Mouse (Mus musculus) cortical plate, adult 2 months (tissue): ENCODE measurements around the gene Nrxn3. TPM values are rescaled to one million over a fixed set of nuclear protein-coding genes. Genes with fewer than 3 reads are reported as not detected.

ENCODE experiments used
- H3K27ac ChIP-seq: fragments of 200-500 bp; 2 replicates; pipeline ENCODE4 v1.5.1; 2012; ENCODE audit warnings: low read length, control low read depth, inconsistent platforms; ENCODE audit not compliant: insufficient read depth
- H3K4me1 ChIP-seq: fragments of 200-500 bp; 2 replicates; pipeline ENCODE4 v1.6.1; 2011; ENCODE audit warnings: low read length; ENCODE audit not compliant: control insufficient read depth, insufficient read depth
- H3K4me3 ChIP-seq: fragments of 200-500 bp; 2 replicates; pipeline ENCODE4 v1.5.1; 2011; ENCODE audit warnings: mild to moderate bottlenecking, low read length, control low read depth; ENCODE audit not compliant: insufficient read depth
- CTCF ChIP-seq: fragments of 200-500 bp; IDR thresholded peaks from 2 replicates; pipeline ENCODE4 v1.5.1; 2011; ENCODE audit warnings: mild to moderate bottlenecking, control low read depth, low read length; ENCODE audit not compliant: insufficient read depth; ENCODE audit errors: extremely low read depth
- POLR2A ChIP-seq: fragments of 200-500 bp; IDR thresholded peaks from 2 replicates; pipeline ENCODE4 v1.6.1; 2011; ENCODE audit warnings: mild to moderate bottlenecking, low read length, control low read depth; ENCODE audit not compliant: insufficient read depth; ENCODE audit errors: extremely low read depth
- polyA plus RNA-seq: library from polyadenylated mRNA; depleted of rRNA; stranded (reverse); fragments of >200 nt; gene quantifications from 2 replicates; pipeline ENCODE4 v1.2.3, GENCODE M21; 2012

Gene Nrxn3
- polyA plus RNA-seq, 1 experiment: 70.2 TPM

- H3K4me3 ChIP-seq: no peak overlapping the region
- TF ChIP-seq CTCF (no peak), POLR2A (no peak)
- no peak overlapping the region for H3K27ac ChIP-seq
- peaks cover 4% of the 10 kb centered on the region for H3K4me1 ChIP-seq
Measured at GRCm38 (mm10) chr12:88900728-88901080, 178.0 kb downstream of the Nrxn3 start.

DNA sequence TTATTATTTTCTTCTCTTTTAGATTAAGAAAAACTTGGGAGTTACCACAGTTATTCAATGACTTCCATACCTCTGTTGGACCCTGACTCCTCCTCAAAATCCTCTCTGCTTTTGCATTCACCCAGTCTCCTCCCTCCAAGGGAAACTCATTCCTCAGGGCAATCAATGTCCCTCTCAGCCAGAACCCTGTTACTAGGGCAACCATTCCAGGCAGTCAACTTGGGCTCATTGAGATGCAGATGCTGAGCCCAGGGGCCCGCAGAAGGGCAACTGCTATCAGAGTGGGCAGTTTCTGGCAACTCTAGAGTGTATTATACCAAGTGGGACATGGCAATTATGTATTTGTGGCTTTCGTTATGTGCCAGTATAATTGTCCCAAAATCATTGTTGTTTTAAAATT, 188.1 kb downstream of the Nrxn3 start:
- Histone ChIP-seq H3K27ac (no peak overlapping the region), H3K4me1 (peaks cover 3% of the 10 kb centered on the region; the same call in 1 of the 2 replicates), H3K4me3 (no peak overlapping the region)
- TF ChIP-seq POLR2A: no peak

DNA sequence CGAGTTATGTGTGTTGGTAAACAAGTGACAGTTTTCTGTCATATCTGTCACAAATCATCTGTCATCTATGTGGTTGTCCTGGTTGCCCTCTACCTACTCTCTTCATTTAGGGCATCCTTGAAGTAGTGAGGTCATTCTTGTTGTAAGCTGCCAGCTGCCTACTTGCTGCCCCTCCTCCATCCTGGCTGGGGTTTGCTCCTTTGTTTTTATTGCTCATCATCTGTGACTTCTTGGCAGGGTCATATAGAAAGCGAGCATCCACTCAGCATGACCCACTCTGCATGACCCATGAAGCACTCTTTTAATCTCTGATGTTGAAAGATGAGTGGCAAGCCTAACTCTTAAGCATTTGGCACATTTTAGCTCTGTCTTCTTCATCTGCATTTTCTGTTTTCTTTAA, 194.1 kb downstream of the Nrxn3 start:
- peaks cover 2% of the 10 kb centered on the region; the same call in 1 of the 2 replicates for H3K4me1 ChIP-seq
- no peak overlapping the region for H3K4me3 ChIP-seq
- no peak for TF ChIP-seq POLR2A
- no peak for TF ChIP-seq CTCF
- no peak overlapping the region for H3K27ac ChIP-seq

- H3K4me3 ChIP-seq: no peak overlapping the region
- no peak overlapping the region for H3K27ac ChIP-seq
- TF ChIP-seq CTCF (no peak), POLR2A (no peak)
- no peaks in the 10 kb centered on the region; the same call in 1 of the 2 replicates for H3K4me1 ChIP-seq
Measured at GRCm38 (mm10) chr12:88924896-88925295, 202.2 kb downstream of the Nrxn3 start.

DNA sequence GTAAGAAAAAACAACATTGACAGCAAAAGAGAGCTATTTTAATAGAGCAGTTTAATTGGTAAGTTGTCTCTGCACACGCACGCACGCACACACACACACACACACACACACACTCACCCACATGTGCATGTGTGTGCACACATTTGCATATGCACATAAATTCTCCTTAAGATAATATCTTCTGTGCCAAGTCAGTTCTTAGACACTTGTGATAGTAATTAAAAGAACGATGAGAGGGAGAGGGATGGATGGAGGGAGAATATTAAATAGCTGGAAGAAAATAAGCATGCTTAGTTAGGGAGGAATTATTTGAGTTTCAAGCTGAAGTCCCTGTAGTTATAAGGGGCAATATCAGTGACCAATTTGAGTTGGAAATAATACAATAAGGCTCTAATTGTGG, 203.6 kb downstream of the Nrxn3 start:
- Histone ChIP-seq H3K4me1 (no peaks in the 10 kb centered on the region; the same call in 1 of the 2 replicates), H3K4me3 (no peak overlapping the region), H3K27ac (no peak overlapping the region)
- TF ChIP-seq CTCF (no peak), POLR2A (no peak)

DNA sequence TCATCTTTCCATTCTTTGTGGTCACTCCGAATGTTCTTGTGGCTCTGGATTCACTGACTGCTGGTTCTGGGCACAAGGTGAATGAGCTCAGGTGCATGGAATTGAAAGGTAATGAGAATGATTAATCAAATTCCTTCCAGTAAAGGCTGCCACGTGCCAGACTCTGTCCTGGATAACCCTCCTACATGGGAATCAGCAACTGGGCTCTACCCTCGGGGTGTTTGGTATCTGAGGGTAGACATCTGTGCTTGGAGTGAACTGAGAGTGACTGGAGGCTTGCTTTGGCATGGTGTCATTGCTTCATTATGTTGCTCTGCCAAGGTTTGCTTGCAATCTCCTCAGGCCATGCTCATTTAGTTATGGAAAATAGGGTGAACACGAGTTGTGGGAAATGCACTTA, 209.0 kb downstream of the Nrxn3 start:
- TF ChIP-seq POLR2A (no peak), CTCF (no peak)
- no peak overlapping the region for H3K4me3 ChIP-seq
- no peak overlapping the region for H3K27ac ChIP-seq
- H3K4me1 ChIP-seq: no peaks in the 10 kb centered on the region

GRCm38 (mm10) chr12:88939679-88940078, 217.0 kb downstream of the Nrxn3 start:
- Histone ChIP-seq H3K4me3 (no peak overlapping the region), H3K4me1 (no peaks in the 10 kb centered on the region), H3K27ac (no peak overlapping the region)
- TF ChIP-seq CTCF: no peak
- TF ChIP-seq POLR2A: no peak

- no peak overlapping the region for H3K4me3 ChIP-seq
- H3K27ac ChIP-seq: no peak overlapping the region
- H3K4me1 ChIP-seq: no peaks in the 10 kb centered on the region
- TF ChIP-seq POLR2A (no peak), CTCF (no peak)
Measured at GRCm38 (mm10) chr12:88944967-88945366, 222.3 kb downstream of the Nrxn3 start.

DNA sequence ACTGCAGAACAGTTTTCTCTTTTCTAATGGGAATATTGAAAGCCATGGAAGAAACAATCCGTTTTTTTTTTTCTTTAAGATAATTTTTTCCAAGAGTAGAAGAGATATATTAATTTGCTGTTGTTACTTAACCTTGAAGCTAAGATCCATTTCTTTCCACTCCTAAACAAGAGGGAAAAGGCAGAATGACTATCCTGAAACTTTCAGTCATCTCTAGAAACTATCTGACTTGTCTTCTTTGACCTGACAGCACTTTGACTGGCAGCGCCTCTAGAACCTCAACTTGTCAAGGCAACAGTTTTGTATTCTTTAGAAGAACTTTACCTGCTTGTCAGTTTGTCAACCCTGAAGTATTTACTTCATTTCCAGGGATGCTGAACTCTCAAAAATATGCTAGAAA, 227.2 kb downstream of the Nrxn3 start:
- H3K4me1 ChIP-seq: no peaks in the 10 kb centered on the region
- TF ChIP-seq CTCF: no peak
- TF ChIP-seq POLR2A: no peak
- H3K27ac ChIP-seq: no peak overlapping the region
- H3K4me3 ChIP-seq: no peak overlapping the region

- Histone ChIP-seq H3K27ac (peak overlapping the region; percentile 69), H3K4me3 (peak overlapping the region; percentile 38), H3K4me1 (peaks cover 2% of the 10 kb centered on the region; the same call in 1 of the 2 replicates)
- TF ChIP-seq CTCF (no peak), POLR2A (peak; percentile 16; the same call in 1 of the 2 replicates)
Measured at GRCm38 (mm10) chr12:88952937-88953600, 230.4 kb downstream of the Nrxn3 start.

- Histone ChIP-seq H3K4me3 (peak overlapping the region; percentile 38), H3K27ac (peak overlapping the region; percentile 69), H3K4me1 (peaks cover 2% of the 10 kb centered on the region; the same call in 1 of the 2 replicates)
- TF ChIP-seq POLR2A: no peak
- no peak for TF ChIP-seq CTCF
Measured at GRCm38 (mm10) chr12:88953801-88954200, 231.1 kb downstream of the Nrxn3 start.
